Mouse (Mus musculus) megakaryocyte-erythroid progenitor cell, adult 5-6 weeks (primary cell): Measurements from ENCODE around the gene 6030452D12Rik. TPM values are rescaled to one million over a fixed set of nuclear protein-coding genes. Genes with fewer than 3 reads are reported as not detected.
A peak's percentile ranks its signal among the peaks of the same experiment; 100 is the strongest.

ENCODE experiments used
- ATAC-seq: replicated peaks from 2 replicates; pipeline ENCODE4 v1.8.0; 2016; ENCODE audit warnings: mild to moderate bottlenecking, inconsistent platforms; ENCODE audit not compliant: severe bottlenecking, poor library complexity, low FRiP score, low TSS enrichment
- total RNA-seq, 2 experiments: library from RNA; stranded (forward) in 1 of 2; stranded (reverse) in 1 of 2; fragments of 200-1000, 215-1000 nt in 1 of 2; fragments of >200 nt in 1 of 2; fragmentation: Nextera tagmentation in 1 of 2; gene quantifications; 2 replicates each; pipeline ENCODE4 v1.2.3; 2014 to 2017

6030452D12Rik gene
- total RNA-seq, 2 experiments from 2014 or later: not detected

DNA sequence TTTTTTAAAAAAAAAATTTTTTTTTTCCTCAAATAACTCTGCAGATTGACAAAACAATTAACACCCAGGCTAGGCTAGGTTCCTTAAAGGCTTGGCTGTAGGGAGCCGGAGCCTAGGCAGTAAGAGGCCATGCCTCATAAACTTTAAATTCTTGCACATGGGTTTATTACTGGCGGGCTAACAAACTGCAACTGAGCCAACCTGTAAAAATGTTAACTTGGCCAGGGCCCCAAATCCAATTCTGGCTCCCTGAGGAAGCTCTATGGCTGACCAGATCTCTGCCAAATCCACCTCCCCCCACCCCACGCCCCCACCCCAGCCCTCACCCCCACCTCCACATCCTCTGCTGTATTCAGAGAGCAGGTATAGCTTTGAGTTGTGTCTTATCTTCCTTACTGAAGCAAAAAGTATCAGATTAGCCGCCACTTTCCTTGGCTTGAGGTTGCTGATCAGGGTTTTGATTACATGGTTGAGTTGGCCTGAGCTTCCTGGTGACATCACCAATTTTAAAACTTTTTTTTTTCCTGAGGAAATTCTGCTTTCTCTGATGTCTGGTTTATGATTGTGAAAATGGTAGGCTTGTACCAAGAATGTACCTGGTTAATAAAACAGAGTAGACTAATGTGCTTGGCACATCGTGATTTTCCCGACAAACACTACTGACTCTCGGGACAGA is 12.3 kb downstream of the 6030452D12Rik start:
- ATAC-seq: no peak

- no peak for ATAC-seq
These were observed 15.7 kb downstream of the 6030452D12Rik start for GRCm38 (mm10) chr8:106515946-106516479.

- ATAC-seq: no peak
These were observed 16.3 kb downstream of the 6030452D12Rik start for GRCm38 (mm10) chr8:106516581-106516980.

- no peak for ATAC-seq
These were observed 18.4 kb downstream of the 6030452D12Rik start for GRCm38 (mm10) chr8:106518763-106519162.

DNA sequence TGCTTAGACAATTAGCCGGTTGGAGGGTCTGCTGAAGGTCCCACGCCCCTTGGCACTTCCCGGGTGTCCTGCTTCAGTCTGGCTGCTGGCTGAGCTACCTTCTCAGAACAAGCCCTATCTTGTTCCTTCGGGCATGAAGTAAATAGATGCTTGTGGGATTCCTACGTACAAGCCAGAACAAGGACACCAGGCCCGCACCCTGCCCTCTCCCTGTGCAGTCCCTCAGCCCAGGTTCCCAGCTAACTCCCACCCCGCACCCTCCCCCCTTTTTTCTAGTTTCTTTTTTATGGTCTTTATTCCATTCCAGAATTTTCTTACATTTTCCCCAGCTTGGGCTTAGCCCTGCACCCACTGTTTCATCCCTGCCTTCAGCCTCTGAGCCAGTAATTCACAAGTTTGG is 20.3 kb downstream of the 6030452D12Rik start:
- no peak for ATAC-seq

DNA sequence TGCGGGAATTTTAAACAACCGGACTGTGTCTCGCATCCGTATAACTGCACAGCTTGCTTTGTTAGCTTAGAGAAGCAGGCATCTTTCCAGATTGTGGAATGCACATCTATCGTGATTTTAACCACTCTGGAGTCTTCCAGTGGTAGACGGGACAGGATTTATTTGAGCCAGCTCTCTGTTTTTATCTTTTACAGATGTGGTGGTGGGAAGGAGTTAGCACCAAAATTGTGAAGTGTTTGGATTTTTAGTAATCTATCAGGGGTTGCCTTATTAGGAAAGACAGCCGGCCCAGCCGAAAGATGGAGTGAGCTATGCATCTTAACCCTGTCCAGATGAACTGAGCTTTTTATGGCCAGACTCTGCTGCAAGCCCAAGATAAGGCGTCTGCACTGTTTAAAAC is 21.5 kb downstream of the 6030452D12Rik start:
- no peak for ATAC-seq

- no peak for ATAC-seq
These were observed 26.4 kb downstream of the 6030452D12Rik start for GRCm38 (mm10) chr8:106526725-106527124.

DNA sequence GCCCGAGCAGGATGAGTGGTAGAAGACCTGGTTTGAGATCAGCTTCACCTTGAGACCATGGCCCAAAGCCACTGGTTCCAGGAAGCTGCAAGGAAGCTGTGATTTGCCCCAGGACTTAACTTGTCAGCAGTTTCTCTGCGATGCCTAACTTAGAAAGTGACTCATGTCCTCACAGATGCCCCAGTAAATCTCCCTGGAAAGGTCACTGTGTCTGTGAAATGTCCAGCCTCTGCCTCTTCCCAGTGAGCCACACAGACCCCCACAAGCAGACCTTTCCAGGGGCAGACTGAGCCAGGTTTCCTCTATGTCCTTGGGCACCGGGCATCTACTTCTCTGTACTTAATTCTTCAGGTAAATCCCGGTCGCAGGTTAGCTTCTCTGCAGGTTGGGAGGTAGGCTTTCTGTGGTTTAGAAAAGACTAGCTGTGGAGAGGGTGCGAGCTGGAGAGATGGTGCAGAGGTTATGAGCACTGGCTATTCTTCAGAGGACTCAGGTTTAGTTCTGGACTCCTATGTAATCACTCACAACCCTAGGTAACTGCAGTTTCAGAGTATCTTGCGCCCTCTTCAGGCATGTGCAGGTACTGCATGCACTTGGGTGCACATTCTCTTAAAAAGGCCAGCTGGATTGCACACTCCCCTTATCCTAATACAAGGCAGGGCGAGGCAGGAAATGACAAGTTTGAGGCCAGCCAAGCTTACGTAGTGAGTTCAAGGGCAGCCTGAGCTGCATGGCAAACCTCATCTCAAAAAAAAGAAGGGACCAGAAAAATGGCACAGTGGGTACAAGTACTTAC is 27.1 kb downstream of the 6030452D12Rik start:
- ATAC-seq: 0 out of 2 replicates have a peak, but pooled peaks have one; percentile 22

DNA sequence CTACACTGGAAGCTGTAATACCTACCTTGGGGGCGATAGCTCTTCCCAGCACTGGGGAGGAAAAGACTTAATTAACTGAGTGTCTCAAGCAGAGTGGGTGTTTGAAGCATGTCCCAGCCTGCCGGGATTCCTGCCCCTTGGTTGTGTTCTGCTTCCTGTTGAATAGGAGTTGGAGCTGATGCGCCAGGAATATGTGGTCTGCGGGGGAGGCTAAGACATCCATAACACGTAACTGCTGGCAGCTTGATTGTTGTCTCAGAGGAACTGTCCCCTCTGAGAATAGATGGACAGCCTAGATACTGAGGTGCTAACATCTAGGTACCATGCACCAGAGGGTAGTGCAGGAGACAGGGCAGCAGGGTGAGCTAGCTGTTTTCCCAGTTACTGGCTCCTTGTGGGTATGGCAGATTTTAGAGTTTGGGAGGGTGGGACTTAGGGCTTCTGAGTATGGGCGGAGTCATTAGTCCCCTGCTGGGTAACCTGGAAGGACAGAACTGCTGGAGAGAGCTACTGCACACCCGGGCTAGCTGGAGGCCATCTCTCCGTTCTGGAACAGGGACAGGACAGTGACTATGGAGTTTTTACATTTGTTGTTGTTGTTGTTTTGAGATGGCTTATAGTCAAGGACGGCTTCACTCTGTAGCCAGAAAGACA is 28.4 kb downstream of the 6030452D12Rik start:
- no peak for ATAC-seq

DNA sequence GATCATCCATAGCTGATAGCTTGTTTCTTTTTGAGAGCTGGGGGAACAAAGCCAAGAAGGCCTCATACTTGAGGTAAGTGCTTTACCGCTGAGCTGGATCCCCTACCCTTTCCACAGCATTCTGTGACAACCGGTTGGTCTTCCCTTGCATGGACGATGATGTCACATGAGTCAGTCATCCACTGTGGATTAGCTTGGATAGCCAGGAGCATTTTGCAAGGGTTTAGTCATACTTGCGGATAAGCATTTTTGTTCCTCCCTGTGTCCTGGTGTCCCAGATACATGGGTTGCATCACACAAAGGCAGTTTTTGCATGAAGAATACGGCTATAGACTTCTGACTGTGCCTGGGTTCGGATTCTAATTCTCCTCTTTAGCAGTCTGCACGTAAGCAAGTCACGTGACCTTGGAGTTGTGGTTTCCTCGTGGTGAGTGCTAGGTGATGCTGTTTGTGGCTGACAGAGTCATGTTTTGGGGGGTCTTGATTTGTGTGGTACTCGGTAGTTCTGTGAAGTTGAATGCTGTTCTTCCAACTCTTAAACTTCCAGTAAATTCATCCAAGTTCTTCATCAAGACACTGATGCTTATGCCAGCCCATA is 29.7 kb downstream of the 6030452D12Rik start:
- no peak for ATAC-seq

- ATAC-seq: no peak
These were observed 30.2 kb downstream of the 6030452D12Rik start for GRCm38 (mm10) chr8:106530566-106530965.

DNA sequence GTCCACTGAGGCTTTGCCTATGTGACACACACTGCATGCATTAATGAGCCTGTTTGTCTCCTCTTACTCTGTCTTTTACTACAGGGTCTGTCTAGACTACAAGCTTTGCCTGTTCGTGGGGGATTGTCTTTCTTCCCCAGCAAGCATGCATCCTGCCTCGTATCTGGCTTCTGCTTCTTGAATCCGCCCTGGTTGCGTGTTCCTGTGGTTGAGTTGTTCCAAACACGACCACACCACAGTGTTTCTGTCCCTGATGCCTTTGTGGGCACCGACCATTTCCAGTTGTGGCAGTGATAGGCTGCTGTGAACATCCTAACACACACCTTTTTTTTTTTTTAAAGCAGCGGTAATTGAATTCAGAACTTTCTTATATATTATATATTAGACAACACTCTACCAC is 33.4 kb downstream of the 6030452D12Rik start:
- no peak for ATAC-seq

DNA sequence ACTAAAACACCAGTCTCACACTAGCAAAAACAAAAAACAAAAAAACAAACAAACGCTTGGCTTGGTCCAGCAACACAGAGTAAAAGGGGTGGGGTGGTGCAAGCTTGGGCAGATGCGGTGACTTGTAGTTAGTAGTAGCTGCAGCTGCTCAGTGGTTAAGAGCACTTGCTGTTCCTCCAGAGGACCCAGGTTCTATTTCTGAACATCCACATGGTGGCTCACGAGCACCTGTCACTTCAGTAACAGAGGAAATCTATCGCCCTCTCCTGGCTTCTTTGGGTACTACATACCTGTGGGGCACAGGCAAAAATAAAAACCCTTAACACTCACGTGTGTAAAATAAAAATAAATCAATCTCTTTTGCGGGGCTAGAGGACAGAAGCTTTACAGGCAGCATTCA is 34.1 kb downstream of the 6030452D12Rik start:
- ATAC-seq: peak; percentile 59

- peak; percentile 64 for ATAC-seq
These were observed 35.1 kb downstream of the 6030452D12Rik start for GRCm38 (mm10) chr8:106535448-106535847.

DNA sequence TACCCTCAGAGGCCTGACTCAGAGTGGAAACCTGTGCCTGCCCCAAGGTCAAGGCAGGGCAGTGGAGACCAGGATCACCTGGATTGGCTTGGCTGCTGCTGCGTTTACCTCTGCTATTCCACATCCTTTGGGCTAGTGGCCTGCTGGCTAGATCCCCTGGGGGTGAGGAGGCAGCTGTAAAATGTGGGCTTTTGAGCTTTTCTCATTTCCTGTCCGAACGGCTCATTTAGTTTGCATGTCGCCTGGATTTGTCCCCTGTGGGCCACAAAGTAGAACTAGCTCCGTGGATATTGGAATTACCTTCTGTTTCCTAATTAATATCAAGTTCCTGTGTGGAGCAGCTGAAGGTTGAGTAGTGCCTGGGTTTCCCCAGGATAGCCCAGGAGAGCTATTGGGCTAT is 38.9 kb downstream of the 6030452D12Rik start:
- no peak for ATAC-seq

DNA sequence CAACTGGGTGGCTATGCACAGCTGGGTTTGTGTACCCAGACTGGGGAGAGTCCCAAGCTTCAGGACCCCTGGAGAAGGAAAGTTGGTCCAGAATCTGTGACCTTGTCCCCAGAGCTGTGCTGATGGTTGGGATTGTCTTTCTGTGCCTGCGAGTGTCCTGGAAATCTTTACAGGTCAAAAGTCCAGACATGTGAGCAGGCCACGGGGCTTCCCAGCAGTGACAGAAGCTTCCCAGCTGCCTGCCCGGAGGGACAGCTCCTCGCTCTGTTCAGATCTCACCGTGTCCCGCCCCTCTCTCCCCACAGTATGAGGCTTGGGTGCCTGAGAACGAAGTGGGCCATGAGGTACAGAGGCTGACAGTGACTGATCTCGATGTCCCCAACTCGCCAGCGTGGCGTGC is 40.7 kb downstream of the 6030452D12Rik start:
- ATAC-seq: no peak

- ATAC-seq: no peak
These were observed 42.7 kb downstream of the 6030452D12Rik start for GRCm38 (mm10) chr8:106543043-106543442.

DNA sequence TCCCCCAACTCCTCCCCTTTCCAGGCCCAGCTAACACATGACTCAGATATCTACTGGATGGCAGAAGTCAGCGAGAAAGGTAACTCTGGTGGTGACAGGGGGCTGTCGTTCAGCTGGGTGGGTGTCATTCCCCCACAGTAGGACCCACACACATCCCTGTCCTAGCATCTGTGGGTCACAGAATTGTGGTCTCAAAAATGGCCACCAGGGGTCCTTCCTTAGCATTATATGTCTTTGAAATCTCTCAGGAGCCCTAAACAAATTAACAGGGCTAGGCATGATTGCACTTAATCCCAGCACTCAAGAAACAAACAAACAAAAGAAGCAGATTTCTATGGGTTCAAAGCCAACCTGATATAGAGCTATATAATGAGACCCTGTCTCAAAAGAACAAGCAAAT is 44.8 kb downstream of the 6030452D12Rik start:
- ATAC-seq: peak; percentile 47; the same call in 1 of the 2 replicates

DNA sequence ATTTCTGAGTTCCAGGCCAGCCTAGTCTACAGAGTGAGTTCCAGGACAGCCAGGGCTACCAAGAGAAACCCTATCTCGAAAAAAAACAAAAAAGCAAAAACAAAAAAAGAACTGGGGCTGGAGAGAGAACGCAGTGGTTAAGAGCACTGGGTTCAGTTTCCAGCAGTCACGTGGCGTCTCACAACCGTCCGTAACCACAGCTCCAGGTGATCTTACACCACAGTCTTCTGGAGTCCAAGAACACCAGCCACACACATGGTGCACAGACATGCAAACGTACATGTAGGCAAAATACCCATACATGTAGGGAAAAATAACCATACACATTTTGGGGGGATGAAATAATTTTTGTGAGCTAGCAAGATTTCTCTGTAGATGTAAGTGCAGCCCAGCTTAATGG is 46.4 kb downstream of the 6030452D12Rik start:
- no peak for ATAC-seq
